Mouse (Mus musculus): Measurements from ENCODE around the gene Kcnab3.

Gene Kcnab3

GRCm38 (mm10) chr11:69371601-69372000 lies 45.5 kb downstream of the Kcnab3 start:
- DNase-seq (ENCODE audit: low read depth), result no peak

- no peak for DNase-seq (ENCODE audit: low read depth)
Measured at GRCm38 (mm10) chr11:69372056-69372779, 46.2 kb downstream of the Kcnab3 start.

DNA sequence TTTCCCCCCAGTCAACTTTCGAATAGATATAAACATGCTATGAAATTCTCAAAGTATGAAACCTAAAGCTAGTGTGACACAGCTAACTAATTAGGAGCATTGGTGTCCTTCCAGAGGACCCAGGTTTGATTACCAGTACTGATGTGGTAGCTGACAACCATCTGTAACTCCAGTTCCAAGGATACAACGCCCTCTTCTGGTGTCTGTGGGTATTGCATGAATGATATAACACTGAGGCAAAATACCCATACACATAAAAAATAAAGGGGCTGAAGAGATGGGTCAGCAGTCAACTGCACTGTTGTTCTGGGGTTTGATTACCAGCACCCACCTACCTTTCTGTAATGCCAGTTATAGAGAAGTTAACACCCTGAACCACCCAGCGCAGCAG lies 46.7 kb downstream of the Kcnab3 start:
- DNase-seq (ENCODE audit: low read depth), result peak; percentile 40

GRCm38 (mm10) chr11:69373223-69373965 lies 47.3 kb downstream of the Kcnab3 start:
- no peak for DNase-seq (ENCODE audit: low read depth)

DNA sequence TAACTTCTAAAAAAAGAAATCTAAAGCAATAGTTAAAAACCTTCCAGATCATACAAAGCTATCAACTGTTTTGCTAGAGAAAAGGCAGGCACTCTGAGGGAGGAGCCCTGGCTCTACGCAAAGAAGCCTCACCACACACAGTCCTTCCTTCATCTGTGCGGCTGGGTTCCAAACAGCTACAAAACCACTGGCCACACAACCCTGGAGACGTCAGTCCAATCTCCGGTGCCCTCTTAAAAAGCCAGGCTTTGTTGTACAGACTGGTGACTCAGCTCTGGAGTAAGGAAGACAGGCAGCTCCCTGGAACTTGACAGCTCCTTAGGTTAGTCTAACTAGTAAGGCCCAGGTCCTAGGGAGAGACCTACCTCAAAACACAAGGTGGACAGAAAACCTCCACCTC lies 49.6 kb downstream of the Kcnab3 start:
- DNase-seq (ENCODE audit: low read depth), result peak; percentile 93

DNA sequence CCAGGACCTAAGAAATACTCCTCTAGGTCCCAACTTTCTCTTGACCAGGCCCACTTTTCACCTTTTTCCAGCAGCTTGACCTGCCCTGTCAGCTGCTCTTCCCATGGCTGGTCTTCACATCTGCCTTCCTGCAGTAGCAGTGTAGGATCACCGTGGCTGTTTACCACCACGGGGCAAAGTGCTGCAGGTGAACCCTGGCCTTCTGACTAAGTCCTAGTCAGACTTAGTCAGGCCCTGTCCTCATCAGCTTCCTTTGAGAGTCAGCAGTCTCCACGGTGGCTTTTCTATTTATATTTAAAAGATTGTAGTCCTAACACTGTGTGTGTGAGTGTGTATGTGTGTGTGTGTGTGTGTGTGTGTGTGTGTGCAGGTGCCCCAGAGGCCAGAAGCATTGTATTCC lies 51.7 kb downstream of the Kcnab3 start:
- peak; percentile 50 for DNase-seq (ENCODE audit: low read depth)

GRCm38 (mm10) chr11:69379600-69379999 lies 53.5 kb downstream of the Kcnab3 start:
- peak; percentile 96 for DNase-seq (ENCODE audit: low read depth)

- DNase-seq (ENCODE audit: low read depth), result no peak
Measured at GRCm38 (mm10) chr11:69381356-69381755, 55.3 kb downstream of the Kcnab3 start.

All from 416B (cell line).